Mouse (Mus musculus): ENCODE measurements around the gene Egr2.

The Egr2 gene

DNA sequence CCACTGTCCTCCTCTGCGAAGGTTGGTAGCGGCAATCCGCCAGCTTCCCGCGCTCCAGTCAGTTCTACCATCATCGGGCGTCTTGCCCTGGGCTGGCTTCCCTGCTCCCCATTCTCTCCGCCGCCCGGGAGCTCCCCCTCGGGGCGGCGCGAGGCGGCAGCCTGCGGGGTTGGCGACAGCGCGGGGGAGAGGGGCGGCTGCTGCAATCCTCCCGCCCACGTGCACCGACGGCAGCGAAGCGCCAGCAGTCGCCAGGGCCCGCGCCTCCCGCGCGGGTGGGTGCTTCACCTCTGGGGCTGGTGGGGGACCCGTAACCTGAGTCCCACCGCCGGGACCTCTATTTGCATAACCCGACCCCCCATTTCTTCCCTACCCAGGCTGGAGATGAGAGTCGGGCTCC, at the start of gene Egr2:
TSS of gene Egr2 (plus strand) at position 220 of the 400 bp plus-strand sequence.
- CTCF ChIA-PET = interaction anchor here (0.7 to 1.2 kb wide), 6 partner anchors 11 to 231 kb away, joined by 3 to 6 read pairs (median 4); no protein-coding TSS in a partner anchor

DNA sequence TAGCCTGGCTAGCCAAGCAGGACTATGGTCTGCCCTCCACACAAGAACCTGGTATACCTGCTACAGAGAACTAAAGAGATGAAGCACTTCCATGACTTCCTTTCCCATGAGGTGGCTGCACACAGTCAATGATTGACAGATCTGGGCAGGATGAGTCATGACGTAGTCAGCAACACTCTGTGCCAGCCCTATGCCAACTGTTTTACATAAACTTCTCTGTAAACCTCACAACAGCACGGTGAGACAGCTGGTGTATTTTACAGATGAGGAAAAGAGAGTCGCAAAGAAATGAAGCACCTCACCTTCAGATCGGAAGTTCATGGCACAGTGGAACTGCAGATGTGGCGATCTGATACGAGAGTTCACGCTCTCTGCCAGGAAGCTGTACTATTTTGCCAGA, 47.8 kb upstream of the Egr2 start:
- ChIA-PET CTCF (no interaction called here), POLR2A (no interaction called here)

More for the DNA sequence above, at the start of gene Egr2:
- POLR2A ChIA-PET = interaction anchor here (0.7 to 1.9 kb wide), 6 partner anchors 8 to 789 kb away, joined by 3 to 5 read pairs (median 4); partner anchors contain the start of gene Ado (in 2 of the 4)

DNA sequence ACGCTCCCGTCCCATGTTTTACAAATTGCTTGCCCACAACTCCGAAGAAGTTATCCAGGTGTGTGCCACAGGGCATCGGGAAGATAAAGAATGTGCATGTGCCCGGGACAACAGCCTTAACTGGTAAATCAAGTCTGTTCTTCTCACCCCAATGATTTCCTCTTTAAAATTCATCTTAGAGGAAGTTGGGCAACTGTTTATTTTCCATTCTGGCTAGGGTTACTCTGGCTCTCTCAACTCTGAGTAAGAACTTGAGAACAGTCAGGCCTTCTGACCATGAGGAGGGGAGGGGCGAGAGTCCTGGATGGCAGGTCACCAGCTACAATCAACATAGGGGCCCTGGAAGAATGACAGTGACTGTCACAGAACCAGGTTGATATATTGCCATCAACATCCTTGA, 45.4 kb upstream of the Egr2 start:
- CTCF ChIA-PET = no interaction called here
- POLR2A ChIA-PET = no interaction called here

DNA sequence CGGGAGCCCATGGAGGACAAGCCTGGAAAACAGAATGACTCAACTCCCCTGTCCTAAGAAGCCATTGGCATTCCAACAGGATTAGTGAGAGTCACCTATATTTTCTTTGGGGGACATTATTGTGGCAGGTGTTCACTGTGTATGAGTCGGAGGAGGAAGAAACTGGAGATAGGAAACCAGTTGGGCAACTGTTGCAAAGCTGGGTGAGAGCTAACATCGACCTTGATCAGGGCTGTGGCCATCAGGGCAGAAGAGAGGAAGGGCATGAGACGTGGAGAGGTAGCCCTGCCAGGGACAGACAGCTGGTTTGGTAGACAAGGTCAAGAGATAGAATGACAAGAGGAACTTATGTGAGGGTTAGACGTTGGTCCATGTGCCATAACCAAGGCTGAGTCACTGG, 44.6 kb upstream of the Egr2 start:
- CTCF ChIA-PET = no interaction called here

DNA sequence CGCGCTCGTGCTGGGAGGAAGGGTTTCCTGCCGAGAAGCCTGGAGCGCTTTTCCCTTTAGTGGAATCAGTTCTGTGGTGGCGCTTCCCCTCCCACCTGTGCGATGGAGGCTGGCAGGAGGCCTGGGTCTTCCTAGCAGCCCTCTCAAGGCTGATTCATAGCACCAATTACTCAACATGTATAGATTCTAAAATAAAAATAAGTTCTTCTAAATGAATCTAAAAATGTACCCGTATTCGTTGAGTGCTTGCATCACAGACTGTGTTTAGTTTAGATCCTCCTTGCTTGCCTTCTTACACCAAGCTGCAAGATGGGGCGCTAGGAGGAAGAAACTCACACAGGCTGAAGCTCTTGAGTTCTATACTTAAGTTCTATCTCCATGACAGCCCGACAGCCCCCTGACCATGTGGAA, 43.1 kb upstream of the Egr2 start:
- CTCF ChIA-PET = interaction anchor here in 2 of 4 experiments (0.5 to 1.3 kb wide), 3 partner anchors 67 to 521 kb away, joined by 3 to 18 read pairs (median 6); no protein-coding TSS in a partner anchor

More for the DNA sequence above, 44.6 kb upstream of the Egr2 start:
- POLR2A ChIA-PET = interaction anchor here in 1 of 4 experiments (0.6 kb wide), 3 partner anchors 69 to 217 kb away, joined by 3 to 4 read pairs (median 3); no protein-coding TSS in a partner anchor

DNA sequence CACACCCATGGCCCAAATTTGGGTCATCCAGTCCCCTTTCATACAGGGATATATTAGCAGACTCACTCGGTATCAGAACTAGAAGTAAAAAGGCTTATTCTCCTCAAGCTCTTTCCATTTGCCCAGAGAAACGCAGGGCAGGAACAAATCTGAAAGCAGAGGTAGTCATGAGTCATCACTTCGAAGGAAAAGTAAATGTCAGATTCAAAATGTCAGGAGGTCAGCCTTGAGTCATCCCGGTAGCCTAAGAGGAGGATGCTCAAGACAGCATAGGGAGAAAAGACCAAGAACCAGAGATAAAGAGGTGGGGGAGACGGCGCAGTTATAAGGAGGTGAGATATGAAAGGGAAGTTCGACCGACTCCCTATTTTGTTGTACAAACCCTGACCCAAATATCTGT, 41.7 kb upstream of the Egr2 start:
- ChIA-PET CTCF (interaction anchor here in 1 of 4 experiments (0.7 kb wide), 1 partner anchor 972 kb away, joined by 5 read pairs; no protein-coding TSS in a partner anchor), POLR2A (no interaction called here)

More for the DNA sequence above, 43.1 kb upstream of the Egr2 start:
- POLR2A ChIA-PET = no interaction called here

DNA sequence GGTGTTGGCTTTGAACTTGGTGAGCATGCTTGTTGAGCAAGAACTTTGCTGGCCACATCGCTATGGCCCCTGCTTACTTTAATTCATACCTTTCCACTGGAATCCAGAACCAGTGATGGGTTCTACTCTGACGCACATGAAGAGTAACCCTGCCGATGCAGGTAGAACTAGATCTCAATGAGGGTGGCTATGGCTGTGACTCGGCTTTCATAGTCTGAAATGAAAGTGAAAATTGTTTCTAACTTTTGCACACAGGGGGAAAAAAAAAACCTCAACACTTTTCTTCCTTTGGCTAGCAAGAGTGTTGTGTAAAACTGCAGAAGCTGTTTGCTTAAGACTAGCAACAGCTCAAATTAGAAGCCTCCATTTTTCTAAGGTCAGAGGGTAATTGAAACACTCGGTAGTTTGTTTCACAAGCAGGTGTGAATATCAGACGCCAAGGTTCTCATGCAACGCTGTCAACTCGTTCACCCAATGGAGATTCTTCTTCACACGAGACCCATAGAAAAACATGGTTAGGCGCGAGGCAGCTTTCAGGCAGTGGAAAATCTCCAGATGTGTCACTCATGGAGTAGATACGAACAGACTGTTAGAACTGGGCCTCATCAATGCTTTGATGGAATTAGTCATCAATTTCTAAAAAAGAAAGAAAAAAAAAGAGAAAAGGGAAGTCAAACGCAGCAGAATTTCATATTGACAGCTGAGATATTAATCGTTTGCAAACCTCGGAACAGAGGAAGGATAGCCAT, 38.0 kb upstream of the Egr2 start:
- ChIA-PET POLR2A (no interaction called here), CTCF (no interaction called here)

DNA sequence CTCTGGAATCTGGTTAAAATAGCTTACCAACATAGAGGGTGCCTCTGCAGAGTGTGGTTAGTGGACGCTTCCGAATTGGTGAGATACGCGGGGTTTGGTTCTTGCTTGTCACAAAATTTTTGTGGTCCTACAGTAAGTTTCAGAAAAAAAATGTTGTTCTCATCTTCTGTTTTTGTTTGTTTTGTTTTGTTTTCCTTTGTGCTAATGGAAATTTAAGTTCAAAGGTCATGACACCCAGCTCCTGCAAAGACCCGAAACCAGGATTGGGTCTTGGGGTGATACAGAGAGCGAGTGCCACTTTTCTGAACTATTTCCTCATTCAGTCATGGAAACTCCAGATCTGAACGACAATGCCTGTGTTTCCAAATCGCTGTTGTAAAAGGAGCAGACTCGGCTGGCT, 37.3 kb upstream of the Egr2 start:
- ChIA-PET POLR2A (no interaction called here), CTCF (no interaction called here)

DNA sequence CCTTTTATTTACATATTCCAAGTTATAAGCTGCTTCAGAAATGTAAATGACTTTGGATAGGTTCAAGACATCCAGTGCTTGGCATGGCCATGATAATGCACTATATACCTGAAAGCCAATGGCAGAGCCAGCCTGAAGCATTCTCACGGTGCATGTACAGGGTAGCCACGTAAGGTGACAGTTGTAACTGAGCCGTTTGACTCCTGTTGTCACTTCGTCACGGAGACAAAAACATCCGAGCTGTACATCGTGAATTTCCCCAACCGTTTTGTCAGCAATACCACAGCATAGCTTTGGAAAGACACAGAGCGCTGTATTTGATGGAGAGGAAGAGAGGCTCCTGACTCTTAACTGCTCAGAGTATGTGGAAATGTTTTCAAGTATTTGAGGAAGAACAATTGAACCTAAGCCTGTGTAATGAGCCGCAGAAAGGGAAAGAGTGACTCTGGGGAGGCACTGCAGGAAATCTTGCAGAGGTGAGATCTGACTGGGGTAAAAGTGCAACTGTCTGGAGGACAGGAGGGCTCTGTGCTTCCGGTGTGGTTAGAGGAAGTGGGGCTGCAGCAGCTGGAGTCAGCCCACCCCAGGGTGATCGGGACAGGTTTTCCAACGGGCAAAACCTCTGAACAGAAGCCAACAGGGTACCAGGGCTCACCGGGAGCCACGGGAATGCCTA, 31.8 kb upstream of the Egr2 start:
- ChIA-PET CTCF (no interaction called here), POLR2A (no interaction called here)

DNA sequence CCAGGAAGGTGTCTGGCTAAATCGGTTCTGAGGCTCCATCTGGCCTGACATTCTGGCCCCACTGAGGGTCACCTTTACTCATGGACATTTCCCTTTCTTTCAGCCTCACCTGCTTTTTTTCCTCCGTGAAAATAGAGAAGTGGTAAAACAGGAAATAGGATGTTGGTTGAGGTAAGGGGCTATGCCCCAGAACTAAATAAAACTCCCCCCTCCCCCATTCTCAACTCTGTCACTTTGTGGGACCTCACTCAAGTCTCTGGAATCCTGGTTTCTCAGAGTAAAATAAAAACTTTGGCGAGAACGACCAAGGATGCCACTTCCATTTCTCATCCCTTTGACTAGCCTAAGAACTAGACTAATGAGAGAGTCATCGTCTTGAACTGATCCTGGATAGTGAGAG, 31.2 kb upstream of the Egr2 start:
- ChIA-PET POLR2A (no interaction called here), CTCF (interaction anchor here in 1 of 4 experiments (0.6 kb wide), 1 partner anchor 262 kb away, joined by 3 read pairs; no protein-coding TSS in a partner anchor)

DNA sequence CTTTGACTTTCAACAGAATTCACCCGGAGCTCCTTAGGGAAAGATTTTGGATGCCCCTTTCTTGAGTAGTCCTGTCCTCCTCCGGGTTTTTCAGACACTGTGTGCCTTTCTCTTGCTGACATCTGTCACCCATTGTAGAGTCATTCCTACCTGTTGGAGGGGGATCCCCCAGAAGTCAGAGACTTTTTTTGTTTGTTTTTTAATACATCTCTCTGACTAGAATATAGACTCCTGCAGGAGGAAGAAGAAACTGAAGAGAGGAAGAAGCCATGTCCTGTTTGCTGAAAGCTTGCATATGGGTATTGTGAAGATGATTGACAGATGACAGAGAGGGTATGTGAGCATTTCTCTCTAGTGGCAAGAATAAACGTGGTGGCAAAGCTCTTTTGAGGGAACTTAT, 30.0 kb upstream of the Egr2 start:
- ChIA-PET CTCF (interaction anchor here in 1 of 4 experiments (0.5 kb wide), 1 partner anchor 140 kb away, joined by 5 read pairs; no protein-coding TSS in a partner anchor), POLR2A (interaction anchor here in 1 of 4 experiments (0.6 kb wide), 1 partner anchor 140 kb away, joined by 3 read pairs; no protein-coding TSS in a partner anchor)

DNA sequence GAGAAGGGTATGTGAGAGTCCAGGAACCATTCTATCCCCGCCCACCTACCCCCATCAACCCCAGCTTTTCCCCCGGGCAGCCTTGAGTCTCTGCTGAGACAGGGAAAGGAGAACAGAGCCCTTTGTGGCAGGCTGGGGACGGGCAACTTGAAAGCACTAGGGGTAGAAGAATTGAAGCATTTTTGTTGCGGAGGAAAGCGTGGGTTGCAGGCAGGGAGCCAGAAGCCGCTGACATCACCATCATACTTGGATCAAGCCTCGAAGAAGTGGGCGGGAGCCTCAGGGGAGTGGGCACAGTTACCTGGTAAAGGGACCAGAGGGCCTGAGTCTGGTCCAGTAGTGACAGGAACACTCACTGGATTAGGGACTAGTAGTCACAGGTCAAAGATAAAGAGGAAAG, 23.1 kb upstream of the Egr2 start:
- CTCF ChIA-PET = no interaction called here
- POLR2A ChIA-PET = interaction anchor here in 2 of 4 experiments (0.5 to 0.6 kb wide), 2 partner anchors 31 to 154 kb away, joined by 3 read pairs; no protein-coding TSS in a partner anchor

DNA sequence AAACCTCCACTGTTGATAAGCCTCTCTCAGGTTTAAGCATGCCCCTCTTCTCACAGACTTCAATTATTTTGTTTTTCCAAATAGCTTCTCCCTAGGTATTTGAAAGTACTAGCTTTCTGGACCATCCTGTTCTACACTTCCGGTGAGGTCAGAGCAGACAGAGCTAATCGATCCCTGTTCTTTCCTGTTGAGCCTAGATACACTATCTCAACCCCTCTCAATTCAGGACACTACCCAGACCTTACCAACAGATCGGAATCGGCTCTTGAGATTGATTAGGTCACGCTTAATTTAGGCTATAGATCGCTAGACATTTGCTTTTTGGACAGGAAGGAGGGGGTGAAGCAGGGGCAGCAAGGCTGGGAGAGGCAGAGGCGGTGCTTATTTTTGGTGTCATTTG, 22.4 kb upstream of the Egr2 start:
- CTCF ChIA-PET = interaction anchor here in 1 of 4 experiments (0.6 kb wide), 1 partner anchor 77 kb away, joined by 4 read pairs; no protein-coding TSS in a partner anchor
- POLR2A ChIA-PET = interaction anchor here in 1 of 4 experiments (0.5 to 0.6 kb wide), 2 partner anchors 155 to 412 kb away, joined by 3 read pairs; no protein-coding TSS in a partner anchor

DNA sequence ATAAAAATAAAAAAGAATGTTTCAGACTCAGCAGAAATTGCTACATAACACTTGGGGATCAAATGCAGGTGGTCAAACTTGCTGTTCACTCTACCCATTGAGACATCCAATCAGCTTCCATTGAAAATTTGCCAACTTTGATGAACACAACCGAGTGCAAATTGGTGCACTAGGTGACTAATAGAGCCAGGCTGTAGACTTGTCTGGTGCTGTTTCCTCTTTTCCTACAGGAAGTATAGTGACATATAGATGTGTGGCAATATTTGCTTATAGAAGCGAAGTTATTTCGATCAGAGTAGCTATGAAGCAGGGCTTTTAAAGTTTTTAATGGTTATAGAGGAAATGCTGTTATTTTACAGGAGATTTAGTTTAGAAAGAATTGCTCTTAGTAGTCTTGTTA, 16.5 kb upstream of the Egr2 start:
- ChIA-PET POLR2A (interaction anchor here in 1 of 4 experiments (1.2 kb wide), 1 partner anchor 20 kb away, joined by 3 read pairs; no protein-coding TSS in a partner anchor), CTCF (interaction anchor here in 1 of 4 experiments (1.2 kb wide), 1 partner anchor 204 kb away, joined by 3 read pairs; no protein-coding TSS in a partner anchor)

DNA sequence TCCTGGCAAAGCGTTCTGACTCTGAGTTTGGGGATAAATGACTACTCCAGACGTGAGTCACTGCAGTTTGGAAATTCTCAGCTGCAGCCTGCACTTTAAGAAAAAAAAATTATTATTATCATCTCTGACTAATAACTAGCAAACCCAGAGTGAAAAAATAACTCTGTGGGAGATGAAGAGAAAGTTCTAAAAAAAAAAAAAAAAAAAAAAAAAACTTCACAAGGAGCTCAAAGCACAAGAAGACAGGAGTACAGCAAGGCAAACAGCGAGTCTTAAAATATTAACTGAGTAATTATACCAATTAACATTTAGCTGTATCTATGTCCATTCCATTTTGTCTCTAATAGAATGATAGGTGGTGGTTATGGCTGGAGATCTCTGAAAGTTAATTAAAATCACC, 11.1 kb upstream of the Egr2 start:
- ChIA-PET POLR2A (interaction anchor here in 2 of 4 experiments (0.6 kb wide), 2 partner anchors 11 to 13 kb away, joined by 3 to 4 read pairs; no protein-coding TSS in a partner anchor), CTCF (interaction anchor here in 3 of 4 experiments (0.6 kb wide), 5 partner anchors 11 to 1579 kb away, joined by 3 to 4 read pairs (median 3); partner anchors contain the start of gene Egr2 (in 1 of the 3))

DNA sequence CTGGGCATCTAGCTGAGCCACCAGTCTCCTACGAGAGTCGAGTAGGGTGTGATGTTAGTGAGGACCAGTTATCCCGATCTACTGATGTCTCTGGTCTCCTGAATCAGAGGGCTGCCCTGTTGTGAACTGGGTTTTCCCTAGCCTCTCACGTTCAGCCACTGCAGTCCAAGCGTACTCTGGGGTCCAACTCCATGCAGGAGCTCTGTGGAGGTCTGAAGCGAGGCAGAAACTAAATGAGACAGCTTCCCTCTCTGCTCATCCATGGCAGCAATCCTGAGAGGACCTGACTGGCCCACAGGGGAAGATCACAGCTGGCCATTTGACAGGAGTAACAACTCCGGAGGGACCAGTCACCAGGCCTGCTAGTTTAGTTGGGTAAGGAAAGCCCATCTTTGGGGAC, 10.6 kb upstream of the Egr2 start:
- CTCF ChIA-PET = interaction anchor here in 3 of 4 experiments (0.6 kb wide), 4 partner anchors 10 to 1579 kb away, joined by 3 to 4 read pairs (median 3); partner anchors contain the start of gene Egr2 (in 1 of the 3)
- POLR2A ChIA-PET = interaction anchor here in 2 of 4 experiments (0.6 kb wide), 2 partner anchors 10 to 13 kb away, joined by 3 to 4 read pairs; no protein-coding TSS in a partner anchor

DNA sequence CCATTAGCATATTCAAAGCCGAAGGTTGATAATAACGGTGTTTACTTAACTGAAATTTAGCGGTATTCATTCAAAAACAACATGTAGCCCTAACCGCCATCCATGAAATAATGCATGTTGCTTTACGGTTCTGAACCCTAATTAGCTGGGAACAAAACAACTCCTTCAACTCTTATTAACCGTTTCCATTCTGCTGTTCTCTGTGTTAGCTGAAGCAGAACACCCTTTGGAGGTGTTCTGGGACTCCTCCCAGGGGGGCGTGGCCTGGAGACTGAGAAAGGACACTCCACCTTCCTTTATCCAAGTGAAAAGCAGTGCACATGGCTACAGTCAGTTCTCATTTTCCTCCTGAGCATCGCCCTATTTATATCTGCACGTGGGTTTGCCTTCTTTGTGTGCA, 8.8 kb upstream of the Egr2 start:
- POLR2A ChIA-PET = no interaction called here
- CTCF ChIA-PET = no interaction called here

DNA sequence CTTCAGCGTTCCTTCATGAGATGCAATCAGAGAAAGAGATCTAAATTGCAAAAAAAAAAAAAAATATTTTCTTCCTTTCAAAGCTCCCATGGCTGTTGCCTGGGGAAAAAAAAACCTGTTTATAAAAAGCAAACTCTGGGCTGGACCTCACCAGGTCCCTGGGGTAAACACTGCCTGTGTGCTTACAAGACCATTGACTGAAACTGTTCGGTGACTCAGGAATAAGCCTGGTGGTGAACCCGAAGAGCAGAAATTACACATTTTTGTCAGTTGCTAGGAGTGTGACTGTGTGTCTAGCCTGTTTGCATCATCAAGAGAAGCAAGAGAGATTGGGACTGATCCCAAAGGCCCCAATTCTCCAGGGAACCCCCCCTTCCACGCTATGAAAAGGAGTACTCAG, 5.5 kb upstream of the Egr2 start:
- POLR2A ChIA-PET = interaction anchor here in 1 of 4 experiments (1.0 kb wide), 1 partner anchor 154 kb away, joined by 3 read pairs; no protein-coding TSS in a partner anchor
- CTCF ChIA-PET = no interaction called here

DNA sequence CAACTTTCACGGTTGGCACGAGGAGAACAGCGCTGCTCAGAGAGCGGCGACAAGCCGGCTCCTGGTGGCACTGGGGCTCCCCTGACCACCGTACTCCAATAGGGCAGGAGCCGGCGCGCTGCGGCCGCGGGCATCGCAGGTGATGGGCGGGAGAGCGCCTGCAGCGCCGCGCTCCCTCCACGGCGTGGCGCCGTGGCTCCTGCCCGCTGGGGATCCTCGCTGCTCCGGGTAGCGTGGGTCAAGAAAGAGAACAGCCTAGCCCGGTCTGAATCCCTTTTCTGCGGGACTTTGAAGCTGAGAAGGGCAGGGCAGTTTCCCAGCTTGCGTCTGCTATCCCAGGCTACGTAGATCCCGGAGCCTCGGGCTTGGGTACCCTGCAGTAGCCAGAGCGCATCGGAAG, 697 bp downstream of the Egr2 start:
- ChIA-PET CTCF (interaction anchor here in 2 of 4 experiments (0.8 to 2.9 kb wide), 8 partner anchors 12 to 230 kb away, joined by 3 to 15 read pairs (median 8); partner anchors contain the start of gene Ado (in 1 of the 2)), POLR2A (interaction anchor here in 3 of 4 experiments (0.5 to 4.4 kb wide), 5 partner anchors 13 to 251 kb away, joined by 3 to 46 read pairs (median 5); partner anchors contain the start of genes Ado (in 2 of the 3) and Nrbf2 (in 1 of the 3))

All from embryonic stem cell, embryonic (primary cell).